ENCODE assay signal across 16 mouse cellular contexts in genomic region chr3:132428148-132428547, GRCm38 (mm10).
DNase-seq lines count a peak whose midpoint lies in the region; ATAC-seq and TF ChIP-seq lines count a peak whose summit lies in the region.
"Had no signal": no experiment of that assay in that cellular context is flagged by ENCODE, and none has a peak within 500 bp of the region (broad histone marks: within the 10 kb centered on the region; RNA-seq: fewer than 3 reads in every experiment).

No protein-coding gene starts in this region.

- DNase-seq in adrenal gland, adult 2 months, result peak; percentile 28
- DNase-seq in adrenal gland, postnatal 25 days, result no peak
- DNase-seq in kidney, adult 9 months, result no peak
- peak; percentile 15 for DNase-seq in adrenal gland, postnatal 10 days
- DNase-seq in kidney, postnatal 4 days, result peak; percentile 14 to 31
- no peak for DNase-seq in left cerebral cortex, adult 2 months (ENCODE audit: extremely low spot score in 1 of 2, low spot score in 2 of 2)
- no peak for DNase-seq in left cerebral cortex, adult 9 months (ENCODE audit: low spot score in 2 of 2)
- DNase-seq: cerebellum, adult 2 months; right cerebral cortex, adult 18-20 months; spleen, adult 18-20 months had no signal

- H3K4me2 ChIP-seq in kidney, embryonic 16.5 days (replicated peaks; ENCODE audit: low read depth, low read length), result peak overlapping the region; percentile 40
- H3K4me2 ChIP-seq: embryonic facial prominence, embryonic 15.5 days; forebrain, embryonic 13.5 days; heart, embryonic 13.5 days; neural tube, embryonic 15.5 days had no signal

- intact Hi-C loops in left cerebral cortex, adult 2 months (cut with DNase I), result no loop called here

- H3K36me3 ChIP-seq in kidney, embryonic 16.5 days (ENCODE audit: insufficient read depth, low read length), result no peaks in the 10 kb centered on the region
- H3K36me3 ChIP-seq: embryonic facial prominence, embryonic 15.5 days; heart, embryonic 13.5 days; neural tube, embryonic 15.5 days had no signal

- H3K9me3 ChIP-seq in kidney, embryonic 16.5 days (ENCODE audit: low read length), result no peaks in the 10 kb centered on the region
- H3K9me3 ChIP-seq: embryonic facial prominence, embryonic 15.5 days; forebrain, embryonic 13.5 days; heart, embryonic 13.5 days; neural tube, embryonic 15.5 days had no signal

- H3K9ac ChIP-seq in kidney, embryonic 16.5 days (replicated peaks; ENCODE audit: low read length), result no peak overlapping the region
- H3K9ac ChIP-seq: embryonic facial prominence, embryonic 15.5 days; forebrain, embryonic 13.5 days; heart, embryonic 13.5 days; liver, embryonic 14.5 days; neural tube, embryonic 15.5 days had no signal

- no peaks in the 10 kb centered on the region for H3K27me3 ChIP-seq in kidney, embryonic 16.5 days (ENCODE audit: insufficient read depth, low read length)
- H3K27me3 ChIP-seq: embryonic facial prominence, embryonic 15.5 days; forebrain, embryonic 13.5 days; heart, embryonic 13.5 days; neural tube, embryonic 15.5 days had no signal

- no peak overlapping the region for H3K27ac ChIP-seq in kidney, embryonic 16.5 days (ENCODE audit: low read length)
- no peak overlapping the region for H3K27ac ChIP-seq in left cerebral cortex, adult 2 months
- H3K27ac ChIP-seq: forebrain, embryonic 13.5 days; heart, embryonic 13.5 days; liver, embryonic 14.5 days; neural tube, embryonic 15.5 days had no signal

- no peak for TF ChIP-seq CTCF in left cerebral cortex, adult 2 months (IDR thresholded peaks at IDR 0.05)

- 30% methylated on average over 17 of the region's 17 CpGs for WGBS in kidney, embryonic 16.5 days

- ATAC-seq in kidney, embryonic 16.5 days (ENCODE audit: low FRiP score, low TSS enrichment), result no peak; the same call in 1 of the 2 replicates
- ATAC-seq: forebrain, embryonic 13.5 days had no signal

- peaks cover 7% of the 10 kb centered on the region; the same call in 1 of the 2 replicates for H3K4me1 ChIP-seq in kidney, embryonic 16.5 days (ENCODE audit: insufficient read depth, low read length)
- H3K4me1 ChIP-seq: forebrain, embryonic 13.5 days; heart, embryonic 13.5 days; neural tube, embryonic 15.5 days had no signal

- H3K4me3 ChIP-seq in kidney, embryonic 16.5 days (ENCODE audit: low read length), result no peak overlapping the region
- H3K4me3 ChIP-seq in left cerebral cortex, adult 2 months, result no peak overlapping the region
- H3K4me3 ChIP-seq: embryonic facial prominence, embryonic 15.5 days; forebrain, embryonic 13.5 days; heart, embryonic 13.5 days; neural tube, embryonic 15.5 days had no signal

Comparison
In these comparisons a context has a peak if more than half of its experiments do, and no peak if none do; other contexts are left out.
1. DNase-seq: peak in adrenal gland, adult 2 months (single experiment), adrenal gland, postnatal 10 days (single experiment) and kidney, postnatal 4 days (2 of 2); none in adrenal gland, postnatal 25 days (single experiment), kidney, adult 9 months (single experiment), left cerebral cortex, adult 2 months (0 of 2) and left cerebral cortex, adult 9 months (0 of 2).